Mouse (Mus musculus) thymus, adult 18-20 months (tissue): ENCODE data around the gene Tmem144.

Experiments
- DNase-seq, 2 experiments: peaks; one replicate each; pipeline ENCODE4 v3.0.0; 2022; ENCODE audit warnings: mixed read lengths in 2 of 2

The Tmem144 gene

GRCm38 (mm10) chr3:79858221-79858620, 5.6 kb upstream of the Tmem144 start:
- DNase-seq, result no peak

DNA sequence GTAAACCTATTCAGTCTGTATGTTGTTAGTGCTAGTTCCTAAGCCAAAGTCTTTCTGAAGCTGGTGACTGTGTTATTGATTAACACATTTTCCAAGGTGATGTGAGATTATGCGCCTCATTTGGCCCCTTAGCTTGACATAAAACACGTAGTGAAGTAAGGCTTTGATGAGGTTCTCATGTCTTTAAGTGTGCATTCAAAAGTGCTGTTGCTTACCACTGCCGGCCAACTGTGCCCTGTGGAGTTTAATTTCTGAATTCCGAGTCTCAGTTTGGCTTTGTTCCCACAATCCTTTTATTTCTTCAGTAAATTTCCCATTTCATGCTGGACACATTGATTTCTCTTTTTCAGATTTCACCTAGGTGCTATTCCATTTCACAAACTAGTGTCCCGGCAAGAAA, 5.2 kb upstream of the Tmem144 start:
- DNase-seq, result no peak

DNA sequence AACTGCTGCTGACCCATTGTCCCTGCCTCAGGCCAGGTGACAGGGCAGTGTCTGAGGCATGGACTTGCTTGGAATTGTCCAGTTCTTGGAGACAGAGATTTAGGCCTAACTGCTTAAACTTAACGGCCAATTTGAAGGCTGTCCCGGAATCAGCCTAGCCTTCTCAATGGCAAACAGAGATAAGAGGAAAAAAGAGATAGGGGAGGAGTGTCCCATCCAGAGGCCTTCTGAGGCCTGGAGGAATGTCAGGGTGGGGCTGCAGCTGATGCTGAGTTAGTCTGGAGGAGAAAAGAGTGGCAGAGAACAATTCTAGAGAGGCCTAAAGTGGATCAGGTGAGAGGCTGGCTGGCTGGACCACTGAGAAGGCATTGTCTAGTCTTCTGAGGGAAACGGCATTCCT, 465 bp downstream of the Tmem144 start:
- DNase-seq, result no peak

- no peak for DNase-seq
These were observed 1.9 kb downstream of the Tmem144 start for GRCm38 (mm10) chr3:79850656-79851055.

DNA sequence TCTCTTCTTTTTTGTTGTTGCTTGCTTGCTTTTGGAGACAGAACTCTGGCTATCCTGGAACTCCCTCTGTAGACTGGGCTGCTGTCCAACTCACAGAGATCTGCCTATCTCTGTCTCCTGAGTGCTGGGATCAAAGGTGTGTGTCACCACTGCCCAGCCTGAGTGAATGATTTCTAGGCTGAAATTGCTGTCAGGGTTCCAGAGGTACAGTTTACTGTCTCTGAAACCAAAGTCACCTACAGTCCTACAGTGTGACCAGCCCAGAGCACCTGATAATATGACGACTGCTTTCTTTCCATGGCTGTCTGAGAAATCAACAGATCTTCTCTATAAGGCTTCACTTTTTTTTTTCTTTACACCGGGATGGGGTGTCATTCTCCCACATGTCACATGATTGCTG, 3.0 kb downstream of the Tmem144 start:
- DNase-seq, result no peak

DNA sequence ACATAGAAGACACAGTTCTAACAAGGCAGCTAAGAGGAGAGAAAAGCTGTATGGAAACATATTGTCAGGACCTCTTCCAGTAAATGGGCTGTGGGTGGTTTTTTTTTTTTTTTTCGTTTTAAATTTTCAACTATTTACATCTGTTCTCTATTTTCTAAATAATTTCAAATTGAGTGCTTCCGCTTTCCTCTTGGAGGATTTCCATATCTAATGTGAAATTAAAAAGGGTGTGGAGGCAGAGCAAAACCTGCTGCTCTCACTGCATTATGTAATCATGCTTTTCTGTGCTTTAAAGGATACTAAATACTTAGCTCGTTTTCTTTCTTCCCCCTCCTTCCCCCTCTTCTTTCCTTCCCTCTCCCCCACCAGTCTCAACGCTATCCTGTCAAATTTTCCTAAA, 3.7 kb downstream of the Tmem144 start:
- no peak for DNase-seq

DNA sequence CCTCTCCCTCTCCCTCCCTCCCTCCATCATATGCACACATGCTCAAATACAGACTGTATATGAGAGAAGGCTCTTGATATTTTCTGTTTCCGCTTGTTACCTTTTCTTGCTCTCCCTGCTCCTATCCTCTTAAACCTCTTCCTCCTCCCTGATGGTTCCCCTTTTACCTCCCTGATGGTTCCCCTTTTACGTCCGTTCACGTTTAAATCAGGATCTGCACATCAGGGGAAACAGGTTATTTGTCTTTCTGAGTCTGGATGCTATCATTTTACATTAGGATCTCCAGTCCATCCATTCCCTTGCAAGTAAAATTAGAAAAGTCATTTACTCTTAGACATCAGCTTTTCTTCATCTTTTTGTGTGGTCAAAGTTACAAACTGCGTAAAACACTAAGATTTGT, 5.9 kb downstream of the Tmem144 start:
- no peak for DNase-seq

GRCm38 (mm10) chr3:79843999-79844398, 8.6 kb downstream of the Tmem144 start:
- DNase-seq, result no peak

DNA sequence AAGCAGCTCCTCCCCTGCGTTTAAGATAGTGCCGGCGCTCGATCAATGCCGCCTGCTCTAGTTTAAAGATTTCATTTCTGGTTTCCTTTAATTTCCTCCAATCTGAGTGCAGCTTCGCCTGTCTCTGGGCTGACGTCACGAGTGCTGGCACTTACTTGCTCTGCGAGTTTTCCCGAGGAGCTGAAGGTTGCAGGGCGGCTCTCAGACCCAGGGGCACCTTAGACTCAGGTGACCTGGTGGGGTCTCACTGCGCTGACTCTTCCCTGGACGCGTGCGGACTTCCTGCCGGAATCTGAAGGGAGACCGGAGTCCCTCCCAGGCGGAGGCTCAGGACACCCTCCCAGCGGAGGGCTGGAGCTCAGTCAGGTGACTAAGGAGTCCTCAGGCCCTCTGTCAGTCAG, 10.0 kb downstream of the Tmem144 start:
- DNase-seq, result peak; percentile 48 to 59

GRCm38 (mm10) chr3:79842165-79842564, 10.4 kb downstream of the Tmem144 start:
- peak in 1 of 2 experiments; percentile 37 for DNase-seq

DNA sequence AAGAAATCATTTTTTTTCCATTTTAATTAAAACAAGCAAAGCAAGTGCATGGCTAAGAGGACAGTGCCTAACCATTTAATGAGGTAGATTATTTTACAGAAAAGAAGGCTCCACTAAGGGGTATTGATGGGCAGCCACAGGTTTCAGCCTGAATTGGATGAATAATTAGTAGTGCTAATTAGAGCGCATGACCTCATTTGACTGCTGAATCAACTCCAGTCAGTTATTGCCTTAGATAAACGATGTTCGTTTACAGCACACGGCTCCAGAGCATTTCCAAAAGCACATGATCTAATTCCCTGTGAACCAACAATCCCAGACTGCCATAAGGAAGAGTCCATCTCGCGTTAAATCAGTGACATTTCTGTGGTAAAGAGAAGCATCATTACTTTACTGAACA, 11.1 kb downstream of the Tmem144 start:
- DNase-seq, result no peak

GRCm38 (mm10) chr3:79838751-79839150, 13.8 kb downstream of the Tmem144 start:
- no peak for DNase-seq

GRCm38 (mm10) chr3:79829289-79829688, 23.3 kb downstream of the Tmem144 start:
- DNase-seq, result no peak

DNA sequence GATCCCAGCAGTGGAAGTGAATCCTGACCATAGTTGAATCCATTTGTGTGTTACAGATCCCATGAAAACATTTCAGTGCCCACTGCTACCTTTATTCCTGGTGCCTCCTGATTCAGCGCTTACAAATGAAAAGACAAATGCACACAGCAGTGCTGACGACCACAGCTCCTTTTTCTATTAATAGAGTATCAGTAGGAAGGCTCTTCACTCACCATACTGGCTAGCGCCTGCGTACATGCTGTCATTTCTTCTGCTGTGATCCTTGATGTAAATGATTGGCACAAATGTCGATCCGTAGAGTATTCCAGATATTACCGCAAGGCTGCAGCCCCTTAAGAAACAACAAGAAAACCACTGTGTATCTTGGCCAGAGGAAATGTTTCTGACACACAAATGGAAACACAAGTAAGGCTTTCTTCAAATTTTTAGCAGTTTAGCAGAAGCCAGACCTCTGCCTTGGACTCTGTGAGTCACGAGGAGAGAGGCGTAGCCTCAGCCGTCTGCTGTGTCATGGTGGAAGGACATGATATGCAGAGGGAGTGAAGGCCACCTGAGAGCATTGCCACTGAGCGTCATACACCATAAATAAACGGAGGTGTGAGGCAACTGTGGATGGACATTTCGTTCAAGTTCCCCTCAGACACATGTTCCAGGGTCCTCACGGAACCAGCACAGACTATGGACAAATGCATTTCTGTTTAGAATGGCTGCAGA, 27.3 kb downstream of the Tmem144 start:
- DNase-seq, result no peak

DNA sequence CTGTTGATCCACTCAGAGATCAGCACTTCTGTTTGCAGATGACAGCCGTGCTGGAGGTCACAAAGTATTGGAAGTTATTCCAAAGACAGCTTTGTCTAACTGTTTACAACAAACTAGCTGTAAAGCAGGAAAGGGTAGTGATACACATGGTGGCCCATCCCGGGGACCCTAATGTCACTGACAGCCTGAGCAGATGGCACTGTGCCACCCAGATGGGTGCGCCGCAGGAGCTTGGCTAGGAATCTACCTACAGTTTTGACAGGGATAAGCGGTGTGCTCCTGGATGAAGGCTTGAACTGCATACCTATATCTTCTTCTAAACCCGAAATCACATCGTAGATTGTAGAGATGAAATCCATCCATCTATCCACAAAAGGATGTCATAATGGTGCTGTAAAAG, 29.4 kb downstream of the Tmem144 start:
- DNase-seq, result no peak

DNA sequence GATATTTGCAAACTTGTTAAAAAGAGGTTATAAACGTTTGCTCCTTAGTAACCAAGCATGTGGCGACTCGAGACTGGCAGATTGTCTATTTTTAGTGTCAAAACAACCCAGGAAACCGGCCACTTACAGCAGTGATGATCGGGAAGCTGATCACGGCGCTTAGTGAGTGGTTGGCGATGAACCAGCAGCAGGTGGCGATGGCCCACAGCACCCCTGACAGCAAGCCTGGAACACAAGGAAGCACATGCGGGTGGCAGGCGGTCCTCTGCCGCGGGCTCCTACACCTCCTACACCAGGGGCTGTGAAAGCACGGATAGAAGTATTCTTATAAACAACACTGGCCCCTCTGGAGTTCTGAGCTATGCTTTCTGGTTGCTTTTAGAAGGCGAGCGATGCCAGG, 31.4 kb downstream of the Tmem144 start:
- no peak for DNase-seq

DNA sequence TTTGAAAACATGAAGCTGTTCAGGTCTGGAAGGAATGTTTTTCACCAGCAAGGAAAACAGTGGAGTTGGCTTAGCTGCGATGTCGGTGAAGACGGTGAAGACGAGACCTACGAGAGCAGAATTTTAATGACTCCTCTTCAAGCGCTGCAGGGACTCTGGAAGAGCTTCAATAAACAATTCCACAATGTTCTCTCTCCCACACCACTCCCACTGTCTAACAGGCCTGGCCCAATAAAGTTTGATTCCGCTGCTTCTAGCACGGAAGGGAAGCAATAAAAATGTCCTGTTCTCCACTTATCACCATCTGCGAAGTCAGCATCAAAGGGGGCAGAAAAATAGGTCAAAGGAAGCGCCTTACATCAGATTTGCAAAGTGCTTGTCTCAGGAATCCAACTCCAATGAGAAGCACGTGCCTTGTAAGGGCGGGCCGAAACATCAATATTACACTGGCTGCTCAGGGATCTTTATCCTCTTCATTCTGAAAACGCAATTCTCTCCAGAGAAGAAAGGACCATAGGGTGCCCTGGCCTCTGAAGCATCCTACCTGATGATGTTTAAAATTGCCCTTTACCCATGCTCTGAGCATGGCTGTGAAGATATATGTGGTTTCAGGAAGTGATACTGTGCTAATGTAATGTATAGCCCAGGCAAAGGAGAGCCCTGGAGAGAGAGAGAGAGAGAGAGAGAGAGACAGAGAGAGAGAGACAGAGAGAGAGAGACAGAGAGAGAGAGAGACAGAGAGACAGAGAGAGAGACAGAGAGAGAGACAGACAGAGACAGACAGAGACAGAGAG, 34.2 kb downstream of the Tmem144 start:
- DNase-seq, result no peak

- DNase-seq, result no peak
These were observed 36.3 kb downstream of the Tmem144 start for GRCm38 (mm10) chr3:79816229-79816628.

DNA sequence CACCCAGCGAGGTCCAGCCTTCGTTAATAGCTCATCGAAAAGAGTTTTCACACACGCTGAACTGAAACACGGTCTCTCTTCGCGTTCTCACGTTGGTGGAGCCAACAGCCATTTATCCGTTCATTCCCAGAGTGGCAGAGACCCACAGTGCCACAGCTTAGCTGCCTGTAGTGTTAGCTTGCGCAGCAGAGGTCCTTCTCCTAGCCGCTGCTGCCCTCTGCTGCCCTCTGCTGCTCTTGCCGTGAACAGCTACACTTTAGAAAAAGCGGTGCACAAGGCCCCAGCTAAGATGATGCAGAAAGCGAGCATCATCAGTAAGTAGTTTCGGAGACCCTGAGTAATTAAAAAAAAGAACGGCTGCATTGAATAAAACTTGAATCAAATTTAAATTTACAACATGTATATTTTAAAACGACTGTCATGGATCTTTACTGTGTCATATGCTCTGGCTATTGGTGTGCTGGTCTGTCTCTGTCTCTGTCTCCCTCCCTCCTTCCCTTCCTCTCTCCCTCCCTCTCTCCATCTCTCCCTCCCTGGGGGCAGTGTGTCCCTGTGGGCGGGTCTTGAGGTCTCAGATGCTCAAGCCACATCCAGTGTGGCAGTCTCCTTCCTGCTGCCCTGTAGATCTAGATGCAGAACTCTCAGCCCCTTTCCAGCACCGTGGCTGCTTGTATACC, 38.6 kb downstream of the Tmem144 start:
- DNase-seq, result peak; percentile 14 to 15

DNA sequence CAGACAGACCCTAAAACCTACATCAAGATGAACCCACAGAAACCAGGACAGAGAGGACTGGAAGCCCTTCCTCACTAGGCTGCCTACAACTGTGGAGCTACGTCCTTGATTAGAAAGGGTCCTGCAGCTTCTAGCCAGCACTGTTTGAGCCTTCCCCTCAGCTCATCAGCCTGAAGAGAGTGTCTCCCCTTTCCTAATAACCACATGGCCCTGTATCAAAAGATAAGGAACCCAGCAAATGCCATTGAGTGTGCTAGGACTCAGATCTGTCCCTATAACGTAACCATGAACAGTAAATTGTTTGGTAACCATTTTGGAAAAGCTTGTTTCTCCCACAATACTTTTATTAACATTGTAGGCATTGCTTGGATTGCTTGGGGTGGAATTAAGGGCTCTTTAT, 40.5 kb downstream of the Tmem144 start:
- DNase-seq, result no peak

GRCm38 (mm10) chr3:79811632-79812031, 40.9 kb downstream of the Tmem144 start:
- no peak for DNase-seq

- DNase-seq, result no peak
These were observed 42.0 kb downstream of the Tmem144 start for GRCm38 (mm10) chr3:79810563-79810962.

GRCm38 (mm10) chr3:79809180-79809567, 43.4 kb downstream of the Tmem144 start:
- no peak for DNase-seq
